Mouse (Mus musculus): ENCODE measurements at regions not wholly inside any gene's neighbourhood (a gene's known extent, or its start where the extent isn't known, plus 50 kb on each side); places are given as distances from the start of the nearest gene placed in this dataset.

GRCm38 (mm10) chr1:142838663-142839062 lies 801.8 kb upstream of the B3galt2 start:
- DNase-seq (ENCODE audit: low read depth, low spot score): no peak

GRCm38 (mm10) chr1:142867024-142867700 lies 773.3 kb upstream of the B3galt2 start:
- no peak for DNase-seq (ENCODE audit: low read depth, low spot score)

- no peak for DNase-seq (ENCODE audit: low read depth, low spot score)
Measured at GRCm38 (mm10) chr1:142891842-142892241, 748.6 kb upstream of the B3galt2 start.

- DNase-seq (ENCODE audit: low read depth, low spot score): no peak
Measured at GRCm38 (mm10) chr1:142893156-142893555, 747.3 kb upstream of the B3galt2 start.

- no peak for DNase-seq (ENCODE audit: low read depth, low spot score)
Measured at GRCm38 (mm10) chr1:142894145-142894544, 746.3 kb upstream of the B3galt2 start.

GRCm38 (mm10) chr1:142895081-142895480 lies 745.4 kb upstream of the B3galt2 start:
- DNase-seq (ENCODE audit: low read depth, low spot score): no peak

GRCm38 (mm10) chr1:142909907-142910306 lies 730.6 kb upstream of the B3galt2 start:
- DNase-seq (ENCODE audit: low read depth, low spot score): no peak

GRCm38 (mm10) chr1:142956686-142957085 lies 683.8 kb upstream of the B3galt2 start:
- DNase-seq (ENCODE audit: low read depth, low spot score): no peak

- DNase-seq (ENCODE audit: low read depth, low spot score): no peak
Measured at GRCm38 (mm10) chr1:142971475-142971874, 669.0 kb upstream of the B3galt2 start.

GRCm38 (mm10) chr1:142973387-142973786 lies 667.1 kb upstream of the B3galt2 start:
- DNase-seq (ENCODE audit: low read depth, low spot score): no peak

GRCm38 (mm10) chr1:142982994-142983393 lies 657.5 kb upstream of the B3galt2 start:
- DNase-seq (ENCODE audit: low read depth, low spot score): no peak

- no peak for DNase-seq (ENCODE audit: low read depth, low spot score)
Measured at GRCm38 (mm10) chr1:142983641-142984040, 656.8 kb upstream of the B3galt2 start.

- DNase-seq (ENCODE audit: low read depth, low spot score): no peak
Measured at GRCm38 (mm10) chr1:142985516-142985915, 654.9 kb upstream of the B3galt2 start.

- DNase-seq (ENCODE audit: low read depth, low spot score): no peak
Measured at GRCm38 (mm10) chr1:143000216-143000615, 640.2 kb upstream of the B3galt2 start.

- DNase-seq (ENCODE audit: low read depth, low spot score): no peak
Measured at GRCm38 (mm10) chr1:143001112-143001511, 639.4 kb upstream of the B3galt2 start.

- no peak for DNase-seq (ENCODE audit: low read depth, low spot score)
Measured at GRCm38 (mm10) chr1:143006045-143006444, 634.4 kb upstream of the B3galt2 start.

- no peak for DNase-seq (ENCODE audit: low read depth, low spot score)
Measured at GRCm38 (mm10) chr1:143019982-143020381, 620.5 kb upstream of the B3galt2 start.

GRCm38 (mm10) chr1:143053161-143053560 lies 587.3 kb upstream of the B3galt2 start:
- no peak for DNase-seq (ENCODE audit: low read depth, low spot score)

GRCm38 (mm10) chr1:143053599-143053998 lies 586.9 kb upstream of the B3galt2 start:
- no peak for DNase-seq (ENCODE audit: low read depth, low spot score)

GRCm38 (mm10) chr1:143054451-143055024 lies 585.9 kb upstream of the B3galt2 start:
- DNase-seq (ENCODE audit: low read depth, low spot score): no peak

- DNase-seq (ENCODE audit: low read depth, low spot score): no peak
Measured at GRCm38 (mm10) chr1:143060698-143061576, 579.5 kb upstream of the B3galt2 start.

GRCm38 (mm10) chr1:143065493-143065892 lies 575.0 kb upstream of the B3galt2 start:
- no peak for DNase-seq (ENCODE audit: low read depth, low spot score)

Measured in 3T3-L1 (cell line).